Mouse (Mus musculus) liver, embryonic 11.5 days (tissue): ENCODE results near the gene Cd99l2. TPM values are rescaled to one million over a fixed set of nuclear protein-coding genes. Genes with fewer than 3 reads are reported as not detected.
A peak's percentile ranks its signal among the peaks of the same experiment; 100 is the strongest.

Experiments used
- ATAC-seq: fragments of 200-750 bp; cut with Nextera tagmentation; replicated peaks from 2 replicates; pipeline ENCODE4 v1.8.0; 2017; ENCODE audit warnings: moderate number of reproducible peaks, mild to moderate bottlenecking, moderate TSS enrichment, moderate library complexity; ENCODE audit not compliant: low FRiP score
- DNase-seq: peaks from one replicate; pipeline ENCODE4 v3.0.0-alpha.2; 2017; ENCODE audit warnings: low spot score
- H3K27ac ChIP-seq: fragments of 300-500 bp; sonication (generic); 2 replicates; pipeline ENCODE4 v1.5.1; 2014; ENCODE audit warnings: mild to moderate bottlenecking, low read depth, low read length, control low read depth
- H3K27me3 ChIP-seq: fragments of 300-500 bp; sonication (generic); replicated peaks from 2 replicates; pipeline ENCODE4 v1.6.1; 2014; ENCODE audit warnings: low read length, mixed read lengths; ENCODE audit not compliant: control insufficient read depth, insufficient read depth
- H3K36me3 ChIP-seq: fragments of 300-500 bp; sonication (generic); 2 replicates; pipeline ENCODE4 v1.6.1; 2014; ENCODE audit warnings: mild to moderate bottlenecking, low read length, moderate library complexity, mixed read lengths; ENCODE audit not compliant: control insufficient read depth, insufficient read depth
- H3K4me1 ChIP-seq: fragments of 300-500 bp; sonication (generic); replicated peaks from 2 replicates; pipeline ENCODE4 v1.6.1; 2014; ENCODE audit warnings: low read length, mixed read lengths; ENCODE audit not compliant: control insufficient read depth, insufficient read depth
- H3K4me2 ChIP-seq: fragments of 300-500 bp; sonication (generic); 2 replicates; pipeline ENCODE4 v1.6.1; 2014; ENCODE audit warnings: mild to moderate bottlenecking, control low read depth, moderate library complexity
- H3K4me3 ChIP-seq: fragments of 300-500 bp; sonication (generic); 2 replicates; pipeline ENCODE4 v1.5.1; 2014; ENCODE audit warnings: low read depth, low read length, control low read depth
- H3K9ac ChIP-seq: fragments of 300-500 bp; sonication (generic); 2 replicates; pipeline ENCODE4 v1.6.1; 2014; ENCODE audit warnings: low read depth, low read length, control low read depth
- H3K9me3 ChIP-seq: fragments of 300-500 bp; sonication (generic); 2 replicates; pipeline ENCODE4 v1.6.1; 2016; ENCODE audit warnings: low read length, inconsistent platforms, mixed read lengths; ENCODE audit not compliant: control insufficient read depth
- WGBS: fragments of 180-500 bp; shearing (Covaris S2); extraction: QIAGEN DNeasy Blood & Tissue Kit; methylation state at CpG from one replicate; pipeline ENCODE4 v1.1.7; 2014; 5-methylcytosine and 5-hydroxymethylcytosine counted together
- polyA plus RNA-seq: library from polyadenylated mRNA; unstranded; fragments of >200 nt; fragmentation: Nextera tagmentation; extraction: Ambion mirVana; gene quantifications from 2 replicates; pipeline ENCODE4 v1.2.1, GENCODE M21; 2014

Gene Cd99l2
- 17.2 and 19.0 TPM in 2 replicates for polyA plus RNA-seq

GRCm38 (mm10) chrX:71492634-71493278, at the start of gene Cd99l2:
Gene Cd99l2, minus strand, starts transcription at chrX:71492849.
- Histone ChIP-seq H3K4me1 (peaks cover 3% of the 10 kb centered on the region), H3K9ac (peak within 1 kb of the TSS; percentile 77), H3K4me2 (peak within 1 kb of the TSS; percentile 76), H3K9me3 (no peaks in the 10 kb centered on the region), H3K27me3 (peaks cover 5% of the 10 kb centered on the region), H3K4me3 (peak within 1 kb of the TSS; percentile 64), H3K27ac (peak within 1 kb of the TSS; percentile 73), H3K36me3 (no peaks in the 10 kb centered on the region)
- 14% methylated on average over 20 of the region's 23 CpGs for WGBS
- peak; percentile 84 for DNase-seq
- peak; percentile 97 for ATAC-seq

- H3K4me2 ChIP-seq, result no peak overlapping the region
- peaks cover 4% of the 10 kb centered on the region for H3K4me1 ChIP-seq
- 73% methylated on average over 7 of the region's 7 CpGs for WGBS
- ATAC-seq, result no peak
- no peak for DNase-seq
- no peak overlapping the region; the same call in 1 of the 2 replicates for H3K27ac ChIP-seq
- no peaks in the 10 kb centered on the region for H3K27me3 ChIP-seq
- H3K9me3 ChIP-seq, result no peaks in the 10 kb centered on the region
- H3K4me3 ChIP-seq, result no peak overlapping the region
- no peak overlapping the region for H3K9ac ChIP-seq
- no peaks in the 10 kb centered on the region for H3K36me3 ChIP-seq
These were observed 48.3 kb upstream of the Cd99l2 start for GRCm38 (mm10) chrX:71540821-71541510.

GRCm38 (mm10) chrX:71537791-71538190, 45.1 kb upstream of the Cd99l2 start:
- H3K27me3 ChIP-seq, result no peaks in the 10 kb centered on the region
- H3K4me1 ChIP-seq, result peaks cover 3% of the 10 kb centered on the region
- WGBS, result 71% methylated on average over 2 of the region's 2 CpGs

GRCm38 (mm10) chrX:71534102-71534501, 41.5 kb upstream of the Cd99l2 start:
- DNase-seq (no peak), ATAC-seq (no peak)
- 64% methylated on average over 5 of the region's 5 CpGs for WGBS
- Histone ChIP-seq H3K4me1 (no peaks in the 10 kb centered on the region), H3K27ac (no peak overlapping the region), H3K9me3 (no peaks in the 10 kb centered on the region), H3K4me3 (no peak overlapping the region), H3K4me2 (no peak overlapping the region), H3K36me3 (no peaks in the 10 kb centered on the region), H3K9ac (no peak overlapping the region), H3K27me3 (0 out of 2 replicates have a peak, but pooled peaks cover 3% of the 10 kb centered on the region)

More at GRCm38 (mm10) chrX:71537791-71538190, 45.1 kb upstream of the Cd99l2 start:
- ATAC-seq, result no peak
- DNase-seq, result no peak
- Histone ChIP-seq H3K36me3 (no peaks in the 10 kb centered on the region), H3K9me3 (no peaks in the 10 kb centered on the region), H3K4me2 (no peak overlapping the region), H3K4me3 (no peak overlapping the region), H3K27ac (no peak overlapping the region), H3K9ac (no peak overlapping the region)

GRCm38 (mm10) chrX:71532635-71533034, 40.0 kb upstream of the Cd99l2 start:
- DNase-seq, result no peak
- H3K4me2 ChIP-seq, result no peak overlapping the region
- H3K9me3 ChIP-seq, result no peaks in the 10 kb centered on the region
- H3K9ac ChIP-seq, result no peak overlapping the region
- H3K27ac ChIP-seq, result no peak overlapping the region
- ATAC-seq, result no peak
- H3K27me3 ChIP-seq, result 0 out of 2 replicates have a peak, but pooled peaks cover 3% of the 10 kb centered on the region
- no peaks in the 10 kb centered on the region for H3K4me1 ChIP-seq
- H3K4me3 ChIP-seq, result no peak overlapping the region
- WGBS, result 59% methylated on average over 3 of the region's 3 CpGs
- no peaks in the 10 kb centered on the region for H3K36me3 ChIP-seq

- Histone ChIP-seq H3K9me3 (no peaks in the 10 kb centered on the region), H3K9ac (no peak overlapping the region), H3K36me3 (no peaks in the 10 kb centered on the region), H3K27ac (no peak overlapping the region), H3K27me3 (0 out of 2 replicates have a peak, but pooled peaks cover 3% of the 10 kb centered on the region), H3K4me1 (peaks cover 8% of the 10 kb centered on the region; the same call in 1 of the 2 replicates), H3K4me3 (no peak overlapping the region), H3K4me2 (no peak overlapping the region)
- ATAC-seq (no peak), DNase-seq (no peak)
- WGBS, result 71% methylated on average over 6 of the region's 6 CpGs
These were observed 36.0 kb upstream of the Cd99l2 start for GRCm38 (mm10) chrX:71528646-71529045.

- no peak overlapping the region for H3K4me3 ChIP-seq
- ATAC-seq (no peak), DNase-seq (no peak)
- no peaks in the 10 kb centered on the region for H3K9me3 ChIP-seq
- 0 out of 2 replicates have a peak, but pooled peaks cover 3% of the 10 kb centered on the region for H3K27me3 ChIP-seq
- WGBS, result 71% methylated on average over 3 of the region's 3 CpGs
- no peak overlapping the region for H3K27ac ChIP-seq
- no peak overlapping the region for H3K9ac ChIP-seq
- peaks cover 8% of the 10 kb centered on the region; the same call in 1 of the 2 replicates for H3K4me1 ChIP-seq
- no peak overlapping the region for H3K4me2 ChIP-seq
- H3K36me3 ChIP-seq, result no peaks in the 10 kb centered on the region
These were observed 35.5 kb upstream of the Cd99l2 start for GRCm38 (mm10) chrX:71528150-71528549.

- Histone ChIP-seq H3K36me3 (no peaks in the 10 kb centered on the region), H3K9ac (no peak overlapping the region), H3K27ac (no peak overlapping the region), H3K27me3 (0 out of 2 replicates have a peak, but pooled peaks cover 3% of the 10 kb centered on the region), H3K9me3 (no peaks in the 10 kb centered on the region), H3K4me2 (no peak overlapping the region), H3K4me3 (no peak overlapping the region), H3K4me1 (peaks cover 8% of the 10 kb centered on the region; the same call in 1 of the 2 replicates)
- ATAC-seq (no peak), DNase-seq (no peak)
- WGBS, result 93% methylated on average over 1 of the region's 1 CpGs
These were observed 34.8 kb upstream of the Cd99l2 start for GRCm38 (mm10) chrX:71527461-71527860.
